Mouse (Mus musculus): Measurements from ENCODE around the gene Hist1h2bg. TPM values are rescaled to one million over a fixed set of nuclear protein-coding genes. Genes with fewer than 3 reads are reported as not detected.
A peak's percentile ranks its signal among the peaks of the same experiment; 100 is the strongest.
"Not testable (repeated sequence)": the region's sequence is repeated elsewhere in the genome, so short reads cannot be mapped to it uniquely, and the experiment has no call there.

Gene Hist1h2bg
- polyA plus RNA-seq, 1 experiment: not detected

- peaks cover 8% of the 10 kb centered on the region for H3K4me1 ChIP-seq (ENCODE audit: control insufficient read depth, insufficient read depth, insufficient read length, low read length)
- H3K4me3 ChIP-seq (ENCODE audit: insufficient read depth, low read depth, low read length): peak overlapping the region; percentile 34
- 0 out of 2 replicates have a peak overlapping the region, but pooled peaks have one; percentile 2 for H3K27ac ChIP-seq (replicated peaks; ENCODE audit: low read depth, low read length)
Observed at GRCm38 (mm10) chr13:23534368-23535131, 36.6 kb upstream of the Hist1h2bg start.

- not testable (repeated sequence) for H3K4me1 ChIP-seq (ENCODE audit: control insufficient read depth, insufficient read depth, insufficient read length, low read length)
- Histone ChIP-seq H3K27ac (replicated peaks; ENCODE audit: low read depth, low read length) (0 out of 2 replicates have a peak within 1 kb of the TSS, but pooled peaks have one; percentile 2), H3K4me3 (ENCODE audit: insufficient read depth, low read depth, low read length) (peak within 1 kb of the TSS; percentile 57)
Observed at GRCm38 (mm10) chr13:23535137-23536075, 35.8 kb upstream of the Hist1h2bg start, which contains the start of gene Hist1h3g. Gene Hist1h3g (plus strand): TSS chr13:23535422.

- no peak overlapping the region for H3K27ac ChIP-seq (replicated peaks; ENCODE audit: low read depth, low read length)
- peaks cover 8% of the 10 kb centered on the region for H3K4me1 ChIP-seq (ENCODE audit: control insufficient read depth, insufficient read depth, insufficient read length, low read length)
- H3K4me3 ChIP-seq (ENCODE audit: insufficient read depth, low read depth, low read length): no peak overlapping the region
Observed at GRCm38 (mm10) chr13:23536076-23536822, 34.9 kb upstream of the Hist1h2bg start.

- Histone ChIP-seq H3K27ac (replicated peaks; ENCODE audit: low read depth, low read length) (no peak overlapping the region), H3K4me3 (ENCODE audit: insufficient read depth, low read depth, low read length) (no peak overlapping the region), H3K4me1 (ENCODE audit: control insufficient read depth, insufficient read depth, insufficient read length, low read length) (peaks cover 8% of the 10 kb centered on the region)
Observed at GRCm38 (mm10) chr13:23537006-23537710, 34.0 kb upstream of the Hist1h2bg start.

- Histone ChIP-seq H3K27ac (replicated peaks; ENCODE audit: low read depth, low read length) (no peak overlapping the region), H3K4me3 (ENCODE audit: insufficient read depth, low read depth, low read length) (no peak overlapping the region), H3K4me1 (ENCODE audit: control insufficient read depth, insufficient read depth, insufficient read length, low read length) (0 out of 2 replicates have a peak, but pooled peaks cover 2% of the 10 kb centered on the region)
Observed at GRCm38 (mm10) chr13:23538249-23538648, 32.9 kb upstream of the Hist1h2bg start.

- not testable (repeated sequence) for H3K4me3 ChIP-seq (ENCODE audit: insufficient read depth, low read depth, low read length); H3K4me1 ChIP-seq (ENCODE audit: control insufficient read depth, insufficient read depth, insufficient read length, low read length); H3K27ac ChIP-seq (replicated peaks; ENCODE audit: low read depth, low read length)
Observed at GRCm38 (mm10) chr13:23539821-23540220, 31.4 kb upstream of the Hist1h2bg start.

GRCm38 (mm10) chr13:23541497-23541896 is 29.7 kb upstream of the Hist1h2bg start:
- Histone ChIP-seq H3K4me3 (ENCODE audit: insufficient read depth, low read depth, low read length) (no peak overlapping the region), H3K27ac (replicated peaks; ENCODE audit: low read depth, low read length) (no peak overlapping the region), H3K4me1 (ENCODE audit: control insufficient read depth, insufficient read depth, insufficient read length, low read length) (no peaks in the 10 kb centered on the region)

- not testable (repeated sequence) for H3K27ac ChIP-seq (replicated peaks; ENCODE audit: low read depth, low read length)
- peak overlapping the region; percentile 74 for H3K4me3 ChIP-seq (ENCODE audit: insufficient read depth, low read depth, low read length)
Observed at GRCm38 (mm10) chr13:23542225-23542980, 28.8 kb upstream of the Hist1h2bg start.

GRCm38 (mm10) chr13:23542999-23543607 is 28.1 kb upstream of the Hist1h2bg start, which contains the start of gene Hist1h2bh:
Gene Hist1h2bh (minus strand): TSS chr13:23543392.
- H3K4me1 ChIP-seq (ENCODE audit: control insufficient read depth, insufficient read depth, insufficient read length, low read length): not testable (repeated sequence)
- 0 out of 2 replicates have a peak within 1 kb of the TSS, but pooled peaks have one; percentile 40 for H3K27ac ChIP-seq (replicated peaks; ENCODE audit: low read depth, low read length)
- peak within 1 kb of the TSS; percentile 74 for H3K4me3 ChIP-seq (ENCODE audit: insufficient read depth, low read depth, low read length)

More at GRCm38 (mm10) chr13:23542225-23542980, 28.8 kb upstream of the Hist1h2bg start:
- not testable (repeated sequence) for H3K4me1 ChIP-seq (ENCODE audit: control insufficient read depth, insufficient read depth, insufficient read length, low read length)

GRCm38 (mm10) chr13:23543965-23544786 is 27.0 kb upstream of the Hist1h2bg start, which contains the start of gene Hist1h3f:
Gene Hist1h3f (plus strand): TSS chr13:23544052.
- Histone ChIP-seq H3K4me3 (ENCODE audit: insufficient read depth, low read depth, low read length) (peak within 1 kb of the TSS; percentile 84), H3K4me1 (ENCODE audit: control insufficient read depth, insufficient read depth, insufficient read length, low read length) (no peaks in the 10 kb centered on the region), H3K27ac (replicated peaks; ENCODE audit: low read depth, low read length) (0 out of 2 replicates have a peak within 1 kb of the TSS, but pooled peaks have one; percentile 40)

- not testable (repeated sequence) for H3K4me1 ChIP-seq (ENCODE audit: control insufficient read depth, insufficient read depth, insufficient read length, low read length); H3K27ac ChIP-seq (replicated peaks; ENCODE audit: low read depth, low read length)
- H3K4me3 ChIP-seq (ENCODE audit: insufficient read depth, low read depth, low read length): peak overlapping the region; percentile 84
Observed at GRCm38 (mm10) chr13:23544787-23545120, 26.4 kb upstream of the Hist1h2bg start.

- Histone ChIP-seq H3K4me3 (ENCODE audit: insufficient read depth, low read depth, low read length) (no peak overlapping the region), H3K4me1 (ENCODE audit: control insufficient read depth, insufficient read depth, insufficient read length, low read length) (no peaks in the 10 kb centered on the region), H3K27ac (replicated peaks; ENCODE audit: low read depth, low read length) (no peak overlapping the region)
Observed at GRCm38 (mm10) chr13:23546694-23547093, 24.5 kb upstream of the Hist1h2bg start.

Measured in brown adipose tissue, adult 24 weeks (tissue).